Mouse (Mus musculus): ENCODE measurements at regions not wholly inside any gene's neighbourhood (a gene's known extent, or its start where the extent isn't known, plus 50 kb on each side); places are given as distances from the start of the nearest gene placed in this dataset.

DNA sequence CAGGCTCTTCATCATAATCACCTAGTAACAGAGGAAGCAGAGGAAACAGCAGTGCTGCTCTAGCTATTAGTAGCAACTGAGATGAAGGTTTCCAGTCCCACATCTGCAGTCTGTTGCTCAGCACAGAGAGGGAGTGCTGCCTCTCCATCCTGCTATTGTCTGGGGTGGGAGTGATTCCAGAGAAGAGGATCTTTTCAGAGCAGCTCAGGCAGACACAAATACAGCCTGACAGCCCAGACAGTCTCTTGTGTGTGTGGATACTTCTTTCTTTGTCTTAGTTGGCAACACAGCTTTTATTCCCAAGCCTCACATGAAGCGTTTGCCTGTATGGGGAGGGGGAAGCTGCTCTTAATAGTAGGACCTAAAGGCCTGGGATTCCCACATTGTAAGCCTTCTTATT, 107.2 kb upstream of the Nhs start:
- no peak for TF ChIP-seq CTCF (IDR thresholded peaks at IDR 0.05; ENCODE audit: control insufficient read depth, insufficient read depth, low read length)
- no peak for TF ChIP-seq POLR2A (IDR thresholded peaks at IDR 0.05; ENCODE audit: borderline replicate concordance, control insufficient read depth, low read depth, low read length)

All from bone marrow, adult 2 months (tissue).